Mouse (Mus musculus): Measurements from ENCODE around the gene Btg1-ps1. TPM values are rescaled to one million over a fixed set of nuclear protein-coding genes. Genes with fewer than 3 reads are reported as not detected.

Btg1-ps1 gene
- polyA plus RNA-seq (2012; rRNA removed): not detected in 2 replicates

GRCm38 (mm10) chrX:38018597-38018996 is at the start of gene Btg1-ps1:
TSS of gene Btg1-ps1 (minus strand) at chrX:38018815.

GRCm38 (mm10) chrX:38066175-38066574 is 47.6 kb upstream of the Btg1-ps1 start, which contains the start of gene Rhox10:
TSS of gene Rhox10 (plus strand) at chrX:38066475.

GRCm38 (mm10) chrX:38043014-38043413 is 24.4 kb upstream of the Btg1-ps1 start, which contains the start of gene Btg1-ps2:
TSS of gene Btg1-ps2 (minus strand) at chrX:38043114.

Other genes with a start within 250 kb of the Btg1-ps1 start
- 0.21 TPM in 1 of 2 replicates, not detected in the other for gene Rhox5, start 214.0 kb downstream of the Btg1-ps1 start, polyA plus RNA-seq (2012; rRNA removed)
- gene Rhox6, start 191.9 kb downstream of the Btg1-ps1 start, polyA plus RNA-seq (2012; rRNA removed): not detected in 2 replicates
- not detected in 2 replicates for gene Rhox7a, start 187.1 kb downstream of the Btg1-ps1 start, polyA plus RNA-seq (2012; rRNA removed)
- not detected in 2 replicates for gene Rhox8, start 139.9 kb downstream of the Btg1-ps1 start, polyA plus RNA-seq (2012; rRNA removed)
- gene Rhox7b, start 121.6 kb downstream of the Btg1-ps1 start, polyA plus RNA-seq (2012; rRNA removed): not detected in 2 replicates
- gene Rhox9, start 117.0 kb downstream of the Btg1-ps1 start, polyA plus RNA-seq (2012; rRNA removed): not detected in 2 replicates
- not detected in 2 replicates for gene Btg1-ps2, start 24.3 kb upstream of the Btg1-ps1 start, polyA plus RNA-seq (2012; rRNA removed)
- not detected in 2 replicates for gene Rhox10, start 47.7 kb upstream of the Btg1-ps1 start, polyA plus RNA-seq (2012; rRNA removed)
- gene Rhox11, start 66.3 kb upstream of the Btg1-ps1 start, polyA plus RNA-seq (2012; rRNA removed): not detected in 2 replicates
- not detected in 2 replicates for gene Rhox12, start 92.1 kb upstream of the Btg1-ps1 start, polyA plus RNA-seq (2012; rRNA removed)
- not detected in 2 replicates for gene Rhox13, start 102.4 kb upstream of the Btg1-ps1 start, polyA plus RNA-seq (2012; rRNA removed)
- 1.5 and 2.0 TPM in 2 replicates for gene Zbtb33, start 171.0 kb upstream of the Btg1-ps1 start, polyA plus RNA-seq (2012; rRNA removed)
- gene Tmem255a, start 233.6 kb upstream of the Btg1-ps1 start, polyA plus RNA-seq (2012; rRNA removed): 0.27 and 0.30 TPM in 2 replicates

All from colon, adult 2 months (tissue).